Mouse (Mus musculus) frontal cortex, adult (tissue): ENCODE results near the gene Nup210.
"Not testable (repeated sequence)": the region's sequence is repeated elsewhere in the genome, so short reads cannot be mapped to it uniquely, and the experiment has no call there.

Experiments used
- ATAC-seq: cut with Nextera tagmentation; 2 replicates; pipeline ENCODE4 v1.9.2; 2017; ENCODE audit warnings: mild to moderate bottlenecking, moderate library complexity, mixed read lengths; ENCODE audit not compliant: low TSS enrichment

Nup210 gene

GRCm38 (mm10) chr6:91105400-91106129 is 11.1 kb downstream of the Nup210 start:
- ATAC-seq: no peak

DNA sequence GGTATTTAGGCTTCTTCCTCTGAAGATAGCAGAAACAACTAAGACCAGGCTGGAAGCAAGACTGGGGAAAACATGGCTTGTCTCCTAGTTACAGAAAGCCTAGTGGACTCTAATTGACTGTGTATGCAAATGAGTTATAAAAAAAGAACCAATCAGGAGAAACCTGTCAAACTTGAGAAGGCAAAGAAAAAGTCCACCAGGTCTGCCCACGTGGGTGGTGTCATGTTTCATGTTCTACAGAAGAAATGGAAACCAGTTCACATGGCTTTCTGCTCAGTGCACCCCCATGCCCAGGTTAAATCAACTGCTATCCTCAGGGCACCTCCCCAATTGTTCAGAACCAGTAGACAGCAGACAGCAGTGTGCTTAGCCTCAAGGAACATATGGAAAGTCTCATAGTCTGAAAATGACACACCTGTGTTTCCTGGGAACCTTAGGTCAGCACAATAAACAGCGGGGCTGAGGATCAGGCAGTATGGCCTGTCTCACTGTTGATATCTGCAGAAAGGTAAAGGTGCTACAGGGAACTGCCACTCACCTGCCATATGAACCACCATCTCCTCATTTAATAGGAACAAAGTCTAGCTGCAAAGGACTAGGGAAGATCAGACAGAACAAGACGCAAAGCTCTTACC is 11.7 kb downstream of the Nup210 start:
- ATAC-seq: peak; percentile 20; the same call in 1 of the 2 replicates

GRCm38 (mm10) chr6:91103421-91103820 is 13.2 kb downstream of the Nup210 start:
- ATAC-seq: not testable (repeated sequence)

DNA sequence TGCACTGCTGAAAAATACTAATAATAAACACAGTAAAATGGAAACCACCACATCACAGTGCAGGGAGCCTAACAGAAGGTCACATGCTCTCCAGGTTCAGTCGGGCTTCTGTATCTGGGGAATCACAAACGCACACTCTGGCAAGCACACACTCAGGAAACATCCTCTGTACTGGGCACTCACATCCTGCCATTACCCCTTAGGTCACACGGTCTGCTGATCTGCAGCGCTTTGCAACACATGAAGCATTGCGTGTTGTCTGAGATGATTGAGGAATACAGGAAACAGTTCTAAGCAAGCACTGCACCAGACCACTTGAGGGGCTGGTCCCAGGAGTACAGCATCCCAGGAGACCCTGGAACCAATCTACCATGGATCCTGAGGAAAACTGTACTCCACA is 16.0 kb downstream of the Nup210 start:
- ATAC-seq: no peak

DNA sequence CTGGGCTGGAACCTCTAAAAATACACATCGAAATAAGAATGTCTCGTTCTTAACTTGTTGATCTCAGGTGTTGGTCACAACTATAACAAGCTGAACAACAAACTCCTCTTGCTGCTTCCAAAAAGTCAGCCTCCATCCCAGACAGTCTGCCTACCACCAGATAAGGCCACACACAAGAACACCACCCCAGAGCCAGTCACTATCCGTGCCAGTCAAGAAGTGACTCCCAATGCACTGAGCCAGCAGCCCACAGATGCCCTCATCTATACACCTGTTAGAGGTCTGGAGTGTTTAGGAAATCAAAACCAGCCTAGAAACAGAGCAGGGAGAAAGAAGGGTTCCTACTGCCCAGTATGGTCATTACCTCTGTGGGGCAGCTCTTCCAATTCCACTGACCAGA is 18.8 kb downstream of the Nup210 start:
- ATAC-seq: no peak

- ATAC-seq: peak; percentile 95
Measured at GRCm38 (mm10) chr6:91095072-91095601, 21.5 kb downstream of the Nup210 start.

GRCm38 (mm10) chr6:91092216-91092899 is 24.3 kb downstream of the Nup210 start:
- no peak for ATAC-seq

- ATAC-seq: no peak
Measured at GRCm38 (mm10) chr6:91085114-91085892, 31.3 kb downstream of the Nup210 start.

DNA sequence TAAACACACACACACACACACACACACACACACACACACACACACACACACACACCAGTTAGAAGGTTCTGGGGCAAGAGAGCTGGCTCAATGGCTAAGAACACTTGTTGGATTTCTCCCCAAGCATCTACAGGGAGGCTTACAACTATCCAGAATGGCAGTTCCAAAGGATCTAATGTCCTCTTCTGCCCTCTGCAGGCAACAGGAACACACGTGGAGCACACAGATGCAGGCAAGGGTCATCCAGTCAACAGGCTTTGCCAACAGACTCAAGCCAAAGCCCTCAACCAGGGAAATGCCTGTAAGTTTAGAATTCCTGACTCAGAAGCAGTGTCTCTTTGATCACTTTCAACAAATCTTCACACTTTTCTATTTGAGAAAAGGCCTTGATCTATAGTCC is 36.6 kb downstream of the Nup210 start:
- no peak for ATAC-seq

DNA sequence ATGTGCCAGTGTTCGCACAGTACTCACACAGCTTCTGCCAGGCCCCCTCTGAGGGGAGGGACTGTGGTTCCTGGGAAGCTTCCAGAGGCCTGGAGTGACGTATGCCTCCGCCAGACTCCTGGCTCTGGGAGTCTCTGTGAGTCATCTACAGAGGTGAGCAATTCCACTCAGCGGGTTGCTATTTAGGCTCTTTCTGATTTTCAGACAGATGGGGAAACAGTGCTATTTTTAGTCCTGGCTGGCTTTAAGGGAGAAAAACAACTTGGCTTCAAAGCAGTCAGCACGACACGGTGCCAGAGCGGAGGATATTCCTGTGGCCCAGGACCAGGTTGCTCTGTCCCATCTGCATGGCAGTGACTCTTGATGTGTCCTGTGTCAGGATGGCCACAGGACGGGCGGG is 40.4 kb downstream of the Nup210 start:
- peak; percentile 95 for ATAC-seq

DNA sequence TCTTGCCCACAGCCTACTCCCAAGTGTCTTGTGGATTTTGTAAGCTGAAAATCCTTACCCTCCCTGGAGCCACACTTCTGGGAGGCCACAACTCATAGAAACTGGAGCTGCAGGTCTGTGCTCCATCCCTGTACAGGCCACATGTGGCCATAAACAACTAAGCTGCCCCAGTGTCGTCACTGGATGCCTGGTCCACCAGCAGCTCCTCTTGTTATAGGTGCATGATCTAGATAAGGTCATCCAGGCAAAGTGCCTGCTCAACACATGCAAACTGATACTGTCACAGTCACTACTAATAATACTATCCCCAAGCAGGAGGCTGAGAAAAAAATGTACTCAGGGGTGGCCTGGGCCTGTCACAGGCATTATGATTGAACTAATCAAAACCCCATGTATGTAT is 48.1 kb downstream of the Nup210 start:
- ATAC-seq: no peak

- ATAC-seq: no peak
Measured at GRCm38 (mm10) chr6:91067048-91067447, 49.6 kb downstream of the Nup210 start.

- ATAC-seq: no peak
Measured at GRCm38 (mm10) chr6:91061296-91061695, 55.3 kb downstream of the Nup210 start.

- ATAC-seq: no peak
Measured at GRCm38 (mm10) chr6:91059711-91060110, 56.9 kb downstream of the Nup210 start.

GRCm38 (mm10) chr6:91057989-91058388 is 58.6 kb downstream of the Nup210 start:
- ATAC-seq: no peak

DNA sequence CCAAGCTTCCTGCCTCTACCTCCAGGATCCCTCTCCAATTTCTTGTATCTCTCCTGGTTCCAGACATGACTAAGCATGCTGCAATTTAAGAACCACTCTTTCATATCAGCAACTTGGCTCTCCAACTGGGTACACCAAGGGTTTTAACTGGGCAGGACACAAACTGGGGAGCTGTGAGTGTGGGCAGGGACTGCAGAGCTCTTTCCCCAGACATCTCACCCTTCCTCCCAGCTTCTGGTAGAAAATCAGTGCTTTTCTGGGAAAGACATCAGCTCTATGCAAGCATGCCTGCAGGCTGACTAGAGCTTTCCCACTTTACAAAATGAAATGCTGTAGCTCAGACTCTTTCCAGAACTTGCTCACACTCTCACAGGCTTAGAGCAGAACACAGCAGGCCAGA is 60.3 kb downstream of the Nup210 start:
- peak; percentile 91 for ATAC-seq

DNA sequence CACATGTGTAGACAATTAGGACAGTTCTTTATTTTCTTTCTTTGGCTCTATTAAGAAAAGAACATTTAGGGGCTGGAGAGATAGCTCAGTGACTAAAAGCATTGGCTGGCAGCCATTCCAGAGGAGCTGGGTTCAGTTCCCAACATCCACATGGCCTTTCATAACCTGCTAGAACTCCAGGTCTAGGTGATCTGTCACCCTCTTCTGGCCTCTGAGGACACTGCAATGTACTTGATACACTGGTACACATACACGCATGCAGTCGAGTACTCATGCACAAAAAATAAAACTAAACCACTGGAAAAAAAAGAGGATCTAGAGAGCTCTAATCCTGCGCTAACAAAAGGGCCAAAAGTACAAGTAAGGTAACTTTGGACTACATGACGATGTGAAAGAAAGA is 64.1 kb downstream of the Nup210 start:
- ATAC-seq: no peak

- no peak for ATAC-seq
Measured at GRCm38 (mm10) chr6:91048019-91048418, 68.6 kb downstream of the Nup210 start.

GRCm38 (mm10) chr6:91047434-91047833 is 69.2 kb downstream of the Nup210 start:
- peak; percentile 61; the same call in 1 of the 2 replicates for ATAC-seq

GRCm38 (mm10) chr6:91046184-91046583 is 70.4 kb downstream of the Nup210 start:
- no peak for ATAC-seq

DNA sequence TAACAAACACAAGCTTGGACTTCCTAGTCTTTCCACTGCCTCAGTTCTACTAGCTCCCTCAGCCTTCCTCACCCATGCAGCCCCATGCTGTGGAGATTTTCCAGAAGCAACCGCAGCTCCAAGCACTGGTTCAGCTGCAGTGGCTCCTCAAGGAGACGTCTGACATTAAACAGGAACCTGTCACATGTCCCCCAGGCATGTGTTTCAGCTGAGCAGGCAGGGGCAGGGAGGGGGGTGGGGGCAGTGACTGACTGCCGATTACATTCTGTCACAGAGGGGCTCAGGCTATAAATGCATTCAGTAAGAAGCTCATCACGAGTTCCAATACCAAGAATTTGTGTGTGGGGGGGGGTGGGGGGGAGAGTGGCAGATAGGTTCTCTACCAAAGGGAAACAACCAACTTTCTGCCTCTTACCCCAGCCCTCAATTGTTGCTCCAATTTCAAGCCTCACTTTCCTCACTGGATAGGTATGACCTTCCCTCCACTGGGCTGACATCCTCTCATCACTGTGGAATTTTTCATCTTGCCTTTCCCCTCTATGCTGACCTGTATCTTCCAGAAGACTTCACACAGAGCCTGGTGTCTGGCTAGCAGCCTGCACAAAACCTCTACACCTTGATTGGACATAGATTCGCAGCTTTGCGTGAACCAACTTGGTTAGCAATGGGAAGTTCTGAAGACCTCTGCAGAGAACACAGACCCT is 71.8 kb downstream of the Nup210 start:
- ATAC-seq: no peak
